Mouse (Mus musculus) frontal cortex, adult (tissue): ENCODE measurements at regions not wholly inside any gene's neighbourhood (a gene's known extent, or its start where the extent isn't known, plus 50 kb on each side); places are given as distances from the start of the nearest gene placed in this dataset.

ENCODE experiments used
- ATAC-seq: cut with Nextera tagmentation; 2 replicates; pipeline ENCODE4 v1.9.2; 2017; ENCODE audit warnings: mild to moderate bottlenecking, moderate library complexity, mixed read lengths; ENCODE audit not compliant: low TSS enrichment

- ATAC-seq = no peak
Measured at GRCm38 (mm10) chr13:16315689-16316088, 304.0 kb downstream of the Inhba start.

DNA sequence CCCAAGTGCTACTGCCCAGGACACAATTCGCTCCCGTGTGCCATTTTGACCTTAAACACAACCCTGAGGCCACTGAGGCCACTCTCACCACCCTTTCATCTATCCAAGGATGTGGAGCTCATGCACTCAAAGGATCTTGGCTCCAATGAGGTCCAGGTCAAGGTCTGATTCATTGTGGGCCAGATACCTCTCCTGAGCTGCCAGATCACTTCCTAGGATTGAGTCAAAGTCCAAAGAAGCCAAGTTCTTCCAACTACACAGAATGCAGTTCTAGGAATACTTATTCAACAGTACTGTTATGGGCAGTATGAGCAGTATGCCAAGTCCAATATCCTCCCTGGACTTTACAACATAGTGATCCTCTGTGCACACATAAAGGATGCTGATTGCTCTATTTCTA, 304.9 kb downstream of the Inhba start:
- no peak for ATAC-seq

DNA sequence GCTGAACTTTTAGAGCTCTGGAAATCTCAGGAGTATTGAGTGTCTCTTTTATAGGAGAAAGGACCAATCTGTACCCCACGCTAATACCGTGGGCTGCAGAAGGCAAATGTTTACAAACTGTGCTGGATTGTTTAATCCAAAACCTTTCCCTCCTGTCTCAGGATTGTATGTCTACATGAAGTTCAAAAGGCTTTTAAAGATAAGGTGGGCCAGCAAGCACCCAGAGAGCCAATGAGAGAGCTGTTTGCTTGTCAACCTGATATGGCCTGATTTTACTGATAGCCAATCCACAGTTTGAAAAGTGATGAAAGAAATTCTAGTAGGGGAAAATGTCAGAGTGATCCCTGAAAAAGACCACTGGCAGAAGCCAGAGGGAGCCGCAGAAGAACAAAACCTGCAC, 305.8 kb downstream of the Inhba start:
- no peak for ATAC-seq

GRCm38 (mm10) chr13:16320392-16320791, 308.7 kb downstream of the Inhba start:
- no peak for ATAC-seq

DNA sequence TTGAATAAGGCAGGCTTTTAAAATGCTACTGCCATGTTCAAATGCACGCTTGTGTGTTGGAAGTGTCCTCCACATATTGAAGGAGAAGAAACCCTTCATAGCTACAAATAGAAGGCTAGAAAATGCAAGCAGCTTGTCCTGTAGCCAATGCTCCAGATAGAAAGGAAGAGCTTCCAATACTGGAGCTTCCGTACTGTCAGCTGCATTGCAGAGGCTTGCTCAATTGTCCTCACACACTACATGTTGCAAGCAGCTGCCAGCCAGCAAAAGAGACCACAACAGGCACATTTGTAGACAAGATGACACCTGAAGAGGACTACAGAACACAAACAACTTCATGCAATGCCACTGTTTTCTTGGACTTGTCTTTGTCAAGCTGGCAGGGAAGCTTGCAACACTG, 314.0 kb downstream of the Inhba start:
- ATAC-seq = peak; percentile 77

DNA sequence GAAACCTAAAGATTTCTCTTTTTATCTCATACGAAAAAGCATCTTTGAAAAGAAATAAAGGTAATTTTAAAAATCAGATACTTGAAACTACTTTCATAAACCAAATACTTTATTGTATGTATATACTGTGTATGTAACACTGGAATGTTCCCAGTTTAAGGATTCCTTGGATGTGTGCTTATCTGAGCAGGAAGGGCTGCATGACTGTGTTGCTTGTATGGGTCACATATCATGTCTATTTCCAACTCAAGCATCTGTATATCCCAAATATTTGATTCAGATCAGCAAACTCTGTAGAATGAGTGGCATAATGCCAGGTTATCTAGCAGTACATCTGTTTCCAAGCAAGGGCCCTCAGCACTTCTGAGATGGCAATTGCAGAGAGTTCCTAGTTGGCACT, 330.1 kb downstream of the Inhba start:
- no peak for ATAC-seq

DNA sequence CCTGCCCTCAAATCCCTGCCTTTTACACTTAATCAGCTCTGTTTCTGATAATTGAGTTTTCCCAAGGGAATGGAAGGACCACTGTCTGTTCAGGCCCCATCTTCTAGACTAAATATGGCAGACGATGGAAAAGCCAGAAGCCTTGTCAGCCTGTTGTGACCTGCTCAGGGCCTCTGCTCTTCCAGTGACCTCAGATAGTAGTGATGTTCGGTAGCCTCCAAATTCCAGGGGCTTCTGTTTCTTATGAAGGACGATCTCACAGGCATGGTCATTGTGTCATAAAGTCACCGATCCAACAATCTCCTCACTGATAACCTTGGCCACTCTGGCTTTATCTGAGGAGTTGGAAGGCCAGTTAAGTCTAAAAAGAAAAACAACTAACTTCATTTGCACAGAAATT, 330.5 kb downstream of the Inhba start:
- no peak for ATAC-seq

DNA sequence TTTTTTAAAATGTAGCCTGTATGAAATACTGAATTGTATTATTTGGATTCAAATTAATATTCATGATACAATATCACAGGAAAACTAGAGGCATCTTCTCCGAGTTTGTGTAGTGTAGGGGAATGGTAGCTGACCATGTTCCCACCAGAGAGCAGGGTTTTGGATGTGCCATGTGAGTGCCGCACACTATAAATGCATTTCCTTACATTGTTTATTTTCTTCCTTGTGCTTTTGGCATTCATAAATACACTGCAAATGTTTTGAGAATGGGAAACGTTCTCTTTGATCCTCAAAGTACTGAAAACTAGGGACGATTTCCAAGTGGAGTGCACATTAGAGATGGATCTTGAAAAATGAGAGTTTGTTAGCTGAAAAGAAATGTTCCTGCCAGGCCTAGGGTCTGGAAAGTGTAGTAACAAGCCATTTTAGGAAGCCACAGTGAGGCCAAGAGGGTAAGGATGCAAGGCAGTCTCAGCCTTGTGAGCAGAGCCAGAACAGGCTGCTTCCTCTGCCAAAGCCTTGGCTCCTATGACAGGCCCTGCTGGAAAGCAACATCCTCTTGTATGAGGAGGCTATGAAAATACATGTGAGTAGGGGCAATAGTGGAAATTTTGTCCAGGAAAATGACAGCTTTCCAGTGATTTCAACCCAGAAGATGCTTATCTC, 331.8 kb downstream of the Inhba start:
- peak; percentile 31; the same call in 1 of the 2 replicates for ATAC-seq

DNA sequence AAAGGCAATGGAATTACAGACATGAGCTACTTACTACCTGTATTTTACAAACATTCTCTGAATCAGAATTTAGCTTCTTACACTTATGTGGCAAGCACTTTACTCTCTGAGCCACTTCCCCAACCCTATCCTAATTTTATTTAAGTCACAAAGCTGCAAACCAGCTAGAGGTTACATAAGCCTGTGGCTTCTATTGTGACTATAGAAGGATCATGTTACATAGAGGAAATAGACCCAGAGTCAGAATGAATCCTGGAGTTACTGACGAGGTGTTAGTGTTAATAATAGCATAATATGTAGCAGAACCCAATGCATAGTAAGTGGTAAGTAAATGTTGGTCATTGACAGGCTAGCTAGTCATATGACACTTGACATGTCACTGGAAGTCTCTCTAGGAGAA, 337.7 kb downstream of the Inhba start:
- ATAC-seq = peak; percentile 39; the same call in 1 of the 2 replicates

GRCm38 (mm10) chr13:16350061-16350460, 338.4 kb downstream of the Inhba start:
- peak; percentile 88 for ATAC-seq

DNA sequence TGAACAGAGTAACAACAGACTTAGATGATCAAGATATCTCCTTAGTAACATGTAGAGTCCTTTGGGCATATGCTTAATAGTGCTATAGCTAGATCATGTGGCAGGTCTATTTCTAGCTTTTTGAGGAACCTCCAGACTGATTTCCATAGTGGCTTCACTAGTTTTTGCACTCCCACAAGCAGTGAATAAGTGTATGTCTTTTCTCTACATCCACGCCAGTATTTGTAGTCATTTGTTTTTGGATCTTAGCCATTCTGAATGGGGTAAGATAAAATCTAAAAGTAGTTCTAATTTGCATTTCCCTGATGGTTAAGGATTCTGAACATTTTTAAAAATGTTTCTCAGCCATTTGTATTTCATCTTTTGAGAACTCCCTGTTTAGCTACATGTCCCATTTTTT, 343.7 kb downstream of the Inhba start:
- peak; percentile 97 for ATAC-seq

DNA sequence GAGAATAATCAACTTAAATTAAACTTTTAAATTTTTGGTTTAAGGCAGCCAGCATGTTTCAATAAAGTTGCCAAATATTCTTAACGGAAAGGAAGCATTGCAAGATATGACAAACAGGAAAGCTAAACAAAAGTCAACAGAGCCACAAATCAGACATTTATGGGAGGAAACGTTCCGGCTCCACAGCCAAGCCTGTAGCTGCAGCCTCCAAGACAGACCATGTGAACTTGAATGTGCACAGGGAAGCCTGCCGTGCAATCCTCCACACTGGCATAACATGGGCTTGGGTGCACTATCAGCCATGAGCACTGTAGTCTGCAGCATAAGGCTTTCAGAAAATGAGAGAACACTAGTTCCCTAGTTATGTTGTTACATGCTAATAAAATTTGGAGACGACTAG, 367.8 kb downstream of the Inhba start:
- no peak for ATAC-seq

GRCm38 (mm10) chr13:16379949-16380348, 368.3 kb downstream of the Inhba start:
- ATAC-seq = no peak

DNA sequence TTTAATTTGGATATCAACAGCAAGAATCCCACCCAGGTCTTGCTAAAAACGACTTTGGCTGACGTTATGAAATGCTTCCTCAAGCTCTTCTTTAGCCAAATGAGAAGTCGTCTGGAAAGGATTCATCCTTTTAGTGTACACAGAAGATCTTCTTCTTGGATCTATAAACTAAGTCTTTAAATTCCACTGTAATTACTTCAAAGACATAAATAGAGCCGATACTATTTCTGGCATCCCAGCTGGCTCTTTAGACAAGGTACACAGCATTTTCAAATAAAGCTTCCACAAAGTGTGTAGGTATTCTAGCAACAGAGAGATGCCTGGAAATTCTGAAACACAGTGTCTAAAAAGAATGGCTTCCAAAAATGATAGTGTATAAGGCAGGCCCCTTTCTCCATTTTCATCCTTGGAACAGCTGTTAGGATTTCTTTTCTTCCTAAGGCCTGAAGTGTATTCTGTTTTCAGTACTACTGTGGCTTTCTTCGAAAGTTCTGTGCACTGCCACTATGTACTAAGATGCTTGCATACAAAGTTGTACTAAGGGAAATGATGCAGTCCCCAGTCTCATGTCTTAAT, 371.4 kb downstream of the Inhba start:
- ATAC-seq = peak; percentile 96

GRCm38 (mm10) chr13:16416356-16417019, 404.8 kb downstream of the Inhba start:
- no peak for ATAC-seq

GRCm38 (mm10) chr13:16424147-16424546, 412.5 kb downstream of the Inhba start:
- no peak for ATAC-seq

DNA sequence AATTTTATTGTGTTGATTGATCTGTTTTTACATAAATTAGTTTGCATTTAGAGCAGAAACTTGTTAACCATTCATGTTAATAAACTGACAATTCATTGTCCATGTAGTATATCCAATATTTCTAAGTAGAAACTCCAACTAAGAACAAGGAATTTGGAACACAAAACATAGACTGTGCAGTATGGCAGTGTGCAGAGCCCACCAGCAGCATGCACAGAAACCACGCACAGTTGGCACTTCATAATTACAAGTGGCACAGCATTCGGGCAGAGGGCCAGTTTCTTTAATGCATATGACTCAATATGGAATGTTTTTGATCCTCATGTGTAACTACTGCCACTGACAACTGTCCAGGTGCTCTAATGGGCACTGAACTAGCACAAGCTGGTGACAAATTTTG, 423.8 kb downstream of the Inhba start:
- ATAC-seq = no peak

- ATAC-seq = no peak
Measured at GRCm38 (mm10) chr13:16453234-16453633, 441.6 kb downstream of the Inhba start.

DNA sequence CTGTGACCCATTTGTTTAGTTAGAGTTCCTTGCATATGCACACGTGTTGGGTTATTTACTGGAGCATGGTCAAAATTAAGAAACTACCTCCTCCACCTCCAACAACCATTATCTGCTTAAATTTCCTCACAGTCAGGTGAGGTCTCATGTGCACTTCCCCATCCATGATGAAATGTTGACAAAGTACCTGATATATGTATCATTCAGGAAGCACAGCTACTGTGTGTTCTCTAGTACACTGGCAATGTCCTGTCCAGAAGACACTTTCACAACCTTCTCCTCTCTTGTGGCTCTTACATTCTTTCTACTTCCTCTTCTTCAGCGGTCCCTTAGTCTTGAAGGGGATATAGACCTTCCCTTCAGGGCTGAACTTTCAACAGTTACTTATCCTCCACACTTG, 448.1 kb downstream of the Inhba start:
- no peak for ATAC-seq

DNA sequence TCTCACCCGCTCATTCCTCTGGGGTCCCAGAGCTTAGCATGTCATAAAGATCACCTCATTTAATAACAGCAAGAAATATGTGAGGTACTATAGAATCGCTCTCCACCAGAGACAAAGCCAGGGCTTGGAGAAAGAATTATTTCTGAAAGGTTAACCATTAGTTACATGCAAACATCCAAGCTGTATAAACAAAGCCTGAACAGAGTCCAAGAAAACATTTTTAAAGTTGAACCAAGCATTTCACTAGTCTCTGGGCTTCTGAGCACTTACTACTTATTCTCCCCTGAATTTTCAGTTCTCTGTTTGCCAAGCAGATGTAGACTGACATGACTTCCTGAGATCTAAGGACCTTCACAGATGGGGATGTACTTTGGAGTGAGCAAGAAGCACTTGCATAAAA, 450.0 kb downstream of the Inhba start:
- no peak for ATAC-seq

DNA sequence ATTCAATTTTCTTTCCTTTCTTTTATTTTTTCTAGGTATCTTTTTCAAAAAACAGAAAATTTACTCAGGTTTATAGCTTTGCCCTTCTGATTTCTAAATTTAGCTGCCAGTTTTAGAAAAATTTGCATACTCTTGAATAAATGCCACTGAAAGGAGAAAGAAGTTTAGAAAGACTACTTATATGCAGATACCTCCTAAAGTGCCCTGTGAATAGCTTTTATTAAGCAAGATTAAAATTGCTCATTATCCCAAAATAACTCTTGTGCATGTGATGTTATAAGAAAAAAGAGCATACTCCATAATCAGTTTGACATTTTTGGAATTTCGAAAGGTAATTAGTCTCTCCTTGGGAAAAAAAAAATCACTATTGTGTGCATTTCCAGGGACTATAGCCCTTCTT, 453.2 kb downstream of the Inhba start:
- no peak for ATAC-seq

GRCm38 (mm10) chr13:16465317-16465716, 453.7 kb downstream of the Inhba start:
- ATAC-seq = no peak

DNA sequence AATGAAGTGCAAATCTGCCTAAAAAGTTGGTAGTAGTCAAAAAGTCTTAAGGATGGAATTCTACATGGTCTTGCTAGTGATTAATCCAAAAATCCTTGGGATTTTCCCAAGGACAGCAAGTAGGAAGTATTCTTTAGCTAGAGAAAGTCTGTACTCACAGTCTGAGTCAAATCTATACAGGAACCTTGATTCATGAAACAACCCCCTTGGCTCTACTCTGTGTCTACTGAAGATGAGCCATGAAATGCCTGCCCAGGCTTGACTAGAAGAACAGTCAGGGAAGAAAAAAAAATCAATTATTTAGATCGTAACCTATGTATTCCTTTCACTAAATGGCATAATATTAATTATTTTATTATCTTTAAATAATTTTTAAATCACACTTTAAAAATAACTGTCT, 454.2 kb downstream of the Inhba start:
- no peak for ATAC-seq
